Comparison of ENCODE assay signal across 24 mouse cellular contexts in genomic region chr4:47131931-47132330, GRCm38 (mm10). TPM values are rescaled to one million over a fixed set of nuclear protein-coding genes. Genes with fewer than 3 reads are reported as not detected.
DNase-seq lines count a peak whose midpoint lies in the region; ATAC-seq and TF ChIP-seq lines count a peak whose summit lies in the region.
"Had no signal": no experiment of that assay in that cellular context is flagged by ENCODE, and none has a peak within 500 bp of the region (broad histone marks: within the 10 kb centered on the region; RNA-seq: fewer than 3 reads in every experiment).

No protein-coding gene starts in this region.

- H3K4me2 ChIP-seq in embryonic facial prominence, embryonic 15.5 days (replicated peaks): no peak overlapping the region
- H3K4me2 ChIP-seq in kidney, postnatal 0 days (ENCODE audit: low read length): no peak overlapping the region
- H3K4me2 ChIP-seq: hindbrain, embryonic 12.5 days; limb, embryonic 12.5 days; liver, embryonic 13.5 days; midbrain, embryonic 12.5 days; neural tube, embryonic 12.5 days had no signal

- no peak overlapping the region for H3K9ac ChIP-seq in embryonic facial prominence, embryonic 15.5 days
- H3K9ac ChIP-seq in kidney, postnatal 0 days (ENCODE audit: low read depth, low read length): no peak overlapping the region
- H3K9ac ChIP-seq: hindbrain, embryonic 12.5 days; limb, embryonic 12.5 days; liver, embryonic 13.5 days; midbrain, embryonic 12.5 days; neural tube, embryonic 12.5 days had no signal

- no peak overlapping the region for H3K4me3 ChIP-seq in embryonic facial prominence, embryonic 15.5 days (replicated peaks)
- no peak overlapping the region for H3K4me3 ChIP-seq in embryonic facial prominence, embryonic 10.5 days
- no peak overlapping the region for H3K4me3 ChIP-seq in heart, embryonic 10.5 days
- no peak overlapping the region for H3K4me3 ChIP-seq in kidney, postnatal 0 days (replicated peaks; ENCODE audit: low read depth, low read length)
- H3K4me3 ChIP-seq: hindbrain, embryonic 12.5 days; limb, embryonic 12.5 days; liver, embryonic 13.5 days; megakaryocyte, embryonic 14.5 days; midbrain, embryonic 12.5 days; myocyte; neural tube, embryonic 12.5 days had no signal

- no peaks in the 10 kb centered on the region for H3K9me3 ChIP-seq in embryonic facial prominence, embryonic 15.5 days (replicated peaks)
- peaks cover 5% of the 10 kb centered on the region; the same call in 1 of the 2 replicates for H3K9me3 ChIP-seq in embryonic facial prominence, embryonic 10.5 days
- H3K9me3 ChIP-seq in heart, embryonic 10.5 days: no peaks in the 10 kb centered on the region
- H3K9me3 ChIP-seq in kidney, postnatal 0 days (replicated peaks; ENCODE audit: low read length): peaks cover 3% of the 10 kb centered on the region
- H3K9me3 ChIP-seq: liver, embryonic 13.5 days; megakaryocyte, embryonic 14.5 days; midbrain, embryonic 12.5 days had no signal

- no peaks in the 10 kb centered on the region for H3K36me3 ChIP-seq in embryonic facial prominence, embryonic 15.5 days
- H3K36me3 ChIP-seq in embryonic facial prominence, embryonic 10.5 days (replicated peaks): no peaks in the 10 kb centered on the region
- no peaks in the 10 kb centered on the region for H3K36me3 ChIP-seq in heart, embryonic 10.5 days
- no peaks in the 10 kb centered on the region for H3K36me3 ChIP-seq in kidney, postnatal 0 days (ENCODE audit: insufficient read depth, low read length)
- H3K36me3 ChIP-seq: hindbrain, embryonic 12.5 days; limb, embryonic 12.5 days; liver, embryonic 13.5 days; midbrain, embryonic 12.5 days; neural tube, embryonic 12.5 days had no signal

- no peaks in the 10 kb centered on the region for H3K27me3 ChIP-seq in embryonic facial prominence, embryonic 15.5 days
- no peaks in the 10 kb centered on the region; the same call in 1 of the 2 replicates for H3K27me3 ChIP-seq in embryonic facial prominence, embryonic 10.5 days (replicated peaks; ENCODE audit: low read depth, poor library complexity, severe bottlenecking)
- H3K27me3 ChIP-seq in heart, embryonic 10.5 days (ENCODE audit: insufficient read depth, poor library complexity, severe bottlenecking): peaks cover 3% of the 10 kb centered on the region
- H3K27me3 ChIP-seq in kidney, postnatal 0 days (ENCODE audit: insufficient read depth, low read length): no peaks in the 10 kb centered on the region
- H3K27me3 ChIP-seq: CH12.LX; hindbrain, embryonic 12.5 days; limb, embryonic 12.5 days; liver, embryonic 13.5 days; midbrain, embryonic 12.5 days; neural tube, embryonic 12.5 days had no signal

- peaks cover 12% of the 10 kb centered on the region for H3K4me1 ChIP-seq in embryonic facial prominence, embryonic 15.5 days
- H3K4me1 ChIP-seq in embryonic facial prominence, embryonic 10.5 days: peaks cover 6% of the 10 kb centered on the region; the same call in 1 of the 2 replicates
- H3K4me1 ChIP-seq in heart, embryonic 10.5 days: no peaks in the 10 kb centered on the region
- H3K4me1 ChIP-seq in kidney, postnatal 0 days (replicated peaks; ENCODE audit: insufficient read depth, low read length): peaks cover 2% of the 10 kb centered on the region; the same call in 1 of the 2 replicates
- H3K4me1 ChIP-seq: hindbrain, embryonic 12.5 days; liver, embryonic 13.5 days; midbrain, embryonic 12.5 days; neural tube, embryonic 12.5 days had no signal

- no peak for ATAC-seq in embryonic facial prominence, embryonic 15.5 days (ENCODE audit: insufficient number of reproducible peaks, low FRiP score, low TSS enrichment, low read depth)
- ATAC-seq in kidney, postnatal 0 days (replicated peaks; ENCODE audit: low FRiP score, low read depth): no peak
- ATAC-seq: activated CD4-positive, CD25-positive, alpha-beta regulatory T cell, adult 4 months; forebrain, embryonic 14.5 days; hindbrain, postnatal 0 days; intestine, embryonic 16.5 days had no signal

- WGBS in embryonic facial prominence, embryonic 15.5 days: 80% methylated on average over 3 of the region's 3 CpGs
- 81% methylated on average over 3 of the region's 3 CpGs for WGBS in embryonic facial prominence, embryonic 10.5 days
- WGBS in heart, embryonic 10.5 days: 87% methylated on average over 3 of the region's 3 CpGs
- WGBS in kidney, postnatal 0 days: 80% methylated on average over 3 of the region's 3 CpGs

- H3K27ac ChIP-seq in embryonic facial prominence, embryonic 15.5 days (replicated peaks): peak overlapping the region; percentile 63; the same call in 1 of the 2 replicates
- no peak overlapping the region for H3K27ac ChIP-seq in embryonic facial prominence, embryonic 10.5 days (replicated peaks)
- H3K27ac ChIP-seq in heart, embryonic 10.5 days: no peak overlapping the region
- peak overlapping the region; percentile 70 for H3K27ac ChIP-seq in kidney, postnatal 0 days
- H3K27ac ChIP-seq: hindbrain, embryonic 12.5 days; hindbrain, postnatal 0 days; limb, embryonic 12.5 days; liver, embryonic 13.5 days; midbrain, embryonic 12.5 days; neural tube, embryonic 12.5 days had no signal

- no peak for DNase-seq in embryonic facial prominence, embryonic 10.5 days (ENCODE audit: low spot score)
- DNase-seq in heart, adult 11 months: peak; percentile 90
- DNase-seq in heart, embryonic 10.5 days (ENCODE audit: low spot score): no peak
- peak; percentile 13 for DNase-seq in kidney, postnatal 0 days (ENCODE audit: low spot score)
- no peak for DNase-seq in kidney, postnatal 14 days
- no peak for DNase-seq in ovary, postnatal 14 days (ENCODE audit: low spot score)
- DNase-seq: adrenal gland, adult 2 months; cerebellum, adult 8-10 months; cerebellum, postnatal 25 days; liver, embryonic 13.5 days; lung, postnatal 4 days; thymus, postnatal 14 days had no signal

- no peak for TF ChIP-seq CTCF in kidney, postnatal 0 days (IDR thresholded peaks at IDR 0.05; ENCODE audit: low read depth)

RNA-seq across cellular contexts. Expression of gene Galnt12, which starts 40.2 kb away (rescaled TPM):
- polyA plus RNA-seq in embryonic facial prominence, embryonic 15.5 days (2015; fragmentation: Nextera tagmentation; extraction: Ambion mirVana): 4.2 and 5.0 TPM in 2 replicates
- 3.1 and 3.4 TPM in 2 replicates for polyA plus RNA-seq in embryonic facial prominence, embryonic 10.5 days (2016; fragmentation: Nextera tagmentation; extraction: Ambion mirVana)
- 1.3 and 2.2 TPM in 2 replicates for polyA plus RNA-seq in heart, embryonic 10.5 days (2016; fragmentation: Nextera tagmentation; extraction: Ambion mirVana)
- 10.2 and 11.2 TPM in 2 replicates for polyA plus RNA-seq in kidney, postnatal 0 days (2015; fragmentation: Nextera tagmentation; extraction: Ambion mirVana)
- polyA plus RNA-seq: myocyte had no signal

Comparison
In these comparisons a context has a peak if more than half of its experiments do, and no peak if none do; other contexts are left out.
1. H3K27ac ChIP-seq: peak in embryonic facial prominence, embryonic 15.5 days (single experiment) and kidney, postnatal 0 days (single experiment); none in embryonic facial prominence, embryonic 10.5 days (single experiment) and heart, embryonic 10.5 days (single experiment).
2. DNase-seq: peak in heart, adult 11 months (single experiment) and kidney, postnatal 0 days (single experiment); none in embryonic facial prominence, embryonic 10.5 days (single experiment), heart, embryonic 10.5 days (single experiment), kidney, postnatal 14 days (single experiment) and ovary, postnatal 14 days (single experiment).